Mouse (Mus musculus) urinary bladder, postnatal 36 days (tissue): ENCODE results near the gene Slc5a2.
A peak's percentile ranks its signal among the peaks of the same experiment; 100 is the strongest.

Experiments
- DNase-seq, 2 experiments: peaks; one replicate each; pipeline ENCODE4 v3.0.0; 2022; ENCODE audit warnings: low spot score in 2 of 2, mixed read lengths in 1 of 2

Slc5a2 gene

DNA sequence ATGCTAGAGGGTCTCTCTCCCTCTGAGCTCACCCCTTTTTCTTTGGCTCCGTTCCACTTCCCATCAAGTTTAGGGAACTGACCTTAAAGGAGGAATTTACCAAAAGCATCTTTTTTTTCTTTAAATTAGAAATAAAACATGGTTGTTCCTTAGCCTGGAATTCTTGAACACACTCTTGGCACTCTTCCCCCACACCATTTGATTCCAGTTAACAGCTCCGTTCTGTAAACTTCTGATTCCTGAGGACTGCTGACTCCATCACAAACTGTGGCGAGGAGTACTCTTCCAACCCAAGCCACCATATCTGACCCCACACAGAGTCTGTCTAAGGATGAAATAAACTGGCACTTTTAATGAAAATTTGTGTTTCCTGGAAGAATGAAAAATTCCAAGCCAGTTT lies 35.5 kb downstream of the Slc5a2 start:
- DNase-seq = no peak

DNA sequence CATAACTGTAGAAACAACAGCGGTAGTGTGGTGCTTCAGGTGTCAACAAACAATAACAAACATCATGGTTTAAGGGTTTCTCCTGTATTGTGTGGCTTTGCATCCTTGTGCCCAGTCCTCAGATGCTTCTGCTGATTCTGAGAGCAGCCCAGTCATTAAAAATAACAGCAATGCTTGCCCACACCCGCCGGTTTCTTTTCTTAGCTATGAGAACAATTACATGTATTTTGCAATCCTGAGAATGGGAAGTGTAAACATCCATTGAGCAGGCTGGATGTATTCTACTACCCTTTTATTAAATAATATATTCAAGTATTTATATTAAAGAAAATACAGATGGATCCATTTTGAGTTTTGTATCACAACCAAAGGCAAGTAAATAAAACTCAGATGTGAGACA lies 36.7 kb downstream of the Slc5a2 start:
- no peak for DNase-seq

DNA sequence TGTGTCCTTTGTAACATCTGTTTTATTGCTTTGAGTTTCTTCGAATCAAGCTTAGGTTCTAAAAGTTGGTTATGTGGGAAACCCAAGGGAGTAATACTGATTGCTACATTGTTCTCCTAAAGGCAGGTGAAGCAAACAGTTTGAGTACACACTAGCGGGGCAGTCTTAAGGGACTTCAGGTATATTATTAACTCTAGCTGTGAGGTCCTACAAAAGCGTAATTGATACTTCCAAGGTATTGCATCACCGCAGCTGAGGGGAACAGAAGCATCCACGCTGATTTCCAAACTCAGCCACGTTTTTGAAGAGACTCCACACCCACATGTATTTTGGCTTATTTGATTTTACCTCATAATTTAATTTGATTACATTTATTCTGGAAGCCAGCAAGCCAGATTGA lies 38.7 kb downstream of the Slc5a2 start:
- no peak for DNase-seq

DNA sequence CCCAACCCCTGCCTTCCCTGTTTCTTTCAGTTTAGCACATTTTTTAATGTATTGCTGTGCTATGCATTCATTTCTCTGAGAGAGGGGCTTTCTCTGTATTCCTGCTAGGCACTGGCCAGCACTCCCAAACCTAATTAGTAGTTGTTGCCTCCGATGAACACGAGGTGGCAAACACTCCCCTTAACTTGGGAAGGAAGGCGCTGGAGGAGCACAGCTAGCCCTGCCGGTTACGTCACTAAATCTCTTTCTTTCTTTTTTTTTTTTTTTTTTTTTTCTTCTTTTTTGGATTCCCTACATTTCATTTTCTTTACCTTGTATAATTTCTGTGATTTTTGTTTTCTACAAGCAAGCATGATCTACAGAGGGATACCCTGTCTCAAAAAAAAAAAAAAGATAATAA lies 39.5 kb downstream of the Slc5a2 start:
- DNase-seq = peak in 1 of 2 experiments; percentile 43

DNA sequence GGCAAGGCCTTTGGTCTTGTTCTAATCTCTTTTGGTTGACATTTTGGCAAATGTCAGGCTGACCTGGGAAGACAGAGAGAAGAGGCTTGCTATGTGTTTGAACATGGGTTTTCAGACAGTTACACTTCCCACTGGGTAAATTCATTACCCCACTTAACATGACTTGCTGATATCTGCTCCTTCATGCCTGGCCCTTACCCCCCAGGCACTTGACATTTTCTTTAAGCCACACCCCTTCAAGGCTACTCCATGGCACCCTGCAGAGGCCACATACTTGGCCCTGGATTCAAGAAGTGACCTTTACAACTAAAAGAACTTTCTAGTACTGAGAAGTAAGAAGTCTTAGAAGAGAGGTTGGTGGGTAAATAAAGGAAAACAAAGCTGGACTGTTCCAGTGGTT lies 42.4 kb downstream of the Slc5a2 start:
- DNase-seq = no peak

DNA sequence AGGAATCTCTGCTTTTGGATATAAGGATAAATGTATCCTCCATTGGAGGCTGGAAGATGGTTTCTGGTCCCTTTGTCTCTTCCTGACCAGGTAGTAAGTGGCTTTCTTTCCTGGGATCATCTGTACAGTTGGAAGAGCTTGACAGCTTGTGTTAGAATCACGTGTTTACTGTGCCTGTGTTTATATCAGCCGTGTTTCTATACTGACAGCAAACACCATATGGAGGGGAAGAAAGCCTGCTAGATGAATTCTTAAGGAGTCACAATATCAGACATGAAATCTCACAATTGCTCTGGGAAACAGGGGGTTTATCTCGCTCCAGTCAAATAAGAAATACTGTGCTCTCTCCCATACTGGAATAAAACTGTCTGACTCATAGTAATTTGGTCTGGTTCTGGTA lies 43.8 kb downstream of the Slc5a2 start:
- DNase-seq = no peak

DNA sequence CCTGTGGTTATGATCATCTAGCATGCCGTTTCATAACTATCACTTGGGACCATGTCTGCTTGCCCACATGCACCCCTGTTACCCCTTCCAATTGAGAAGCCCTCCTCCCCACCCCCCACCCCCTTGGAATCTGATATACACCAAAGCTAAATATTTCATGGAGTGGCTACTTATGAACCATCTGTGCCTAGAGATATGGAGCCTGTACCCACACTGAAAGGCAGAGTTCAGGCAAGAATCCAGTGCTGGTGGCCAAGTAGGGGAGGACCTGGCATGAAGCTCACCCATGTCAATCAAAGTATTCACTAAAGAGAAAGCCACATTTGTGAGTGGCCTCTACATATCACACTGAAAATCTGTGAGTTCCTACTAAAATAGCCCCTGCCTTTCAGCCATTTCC lies 44.3 kb downstream of the Slc5a2 start:
- DNase-seq = no peak

DNA sequence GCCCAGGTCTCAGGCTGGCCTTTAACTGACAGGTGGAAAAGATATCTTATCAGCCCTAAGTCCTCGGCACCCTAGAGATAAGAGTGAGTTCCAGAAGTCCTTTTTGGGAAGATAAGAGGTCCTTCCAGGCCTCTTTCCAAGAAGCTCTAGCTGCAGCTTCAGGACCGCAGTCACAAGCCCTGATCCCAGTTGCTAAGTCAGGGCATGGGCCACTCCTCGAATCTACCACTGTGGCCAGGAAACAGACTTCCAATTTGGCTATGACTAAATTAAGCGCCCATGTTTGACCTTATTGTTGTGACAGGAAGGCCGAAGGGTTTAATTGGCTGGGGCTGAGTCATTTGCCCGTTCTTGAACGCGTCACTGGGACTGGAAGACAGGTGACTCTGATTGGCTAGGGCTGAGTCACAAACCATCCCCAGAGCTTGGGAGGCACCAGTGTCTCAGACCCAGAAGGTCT lies 44.8 kb downstream of the Slc5a2 start:
- DNase-seq = peak in 1 of 2 experiments; percentile 10

DNA sequence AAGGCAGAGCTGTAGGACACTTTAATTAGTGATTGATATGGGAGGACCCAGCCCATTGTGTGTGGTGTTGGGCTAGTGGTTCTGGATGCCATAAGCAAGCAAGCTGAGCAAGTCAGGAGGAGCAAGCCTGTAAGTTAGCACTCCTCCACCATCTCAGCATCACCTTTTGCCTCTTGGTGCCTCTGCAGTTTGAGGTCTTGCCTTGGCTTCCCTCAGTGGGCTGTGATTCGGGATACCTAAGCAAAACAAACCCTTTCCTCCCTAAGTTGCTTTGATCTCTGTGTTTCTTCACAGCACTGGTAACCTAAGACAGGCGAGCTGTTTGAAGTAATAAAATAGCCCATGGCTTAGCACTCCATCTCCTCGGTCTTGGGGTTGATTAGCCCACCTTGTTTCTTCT lies 45.8 kb downstream of the Slc5a2 start:
- no peak for DNase-seq

DNA sequence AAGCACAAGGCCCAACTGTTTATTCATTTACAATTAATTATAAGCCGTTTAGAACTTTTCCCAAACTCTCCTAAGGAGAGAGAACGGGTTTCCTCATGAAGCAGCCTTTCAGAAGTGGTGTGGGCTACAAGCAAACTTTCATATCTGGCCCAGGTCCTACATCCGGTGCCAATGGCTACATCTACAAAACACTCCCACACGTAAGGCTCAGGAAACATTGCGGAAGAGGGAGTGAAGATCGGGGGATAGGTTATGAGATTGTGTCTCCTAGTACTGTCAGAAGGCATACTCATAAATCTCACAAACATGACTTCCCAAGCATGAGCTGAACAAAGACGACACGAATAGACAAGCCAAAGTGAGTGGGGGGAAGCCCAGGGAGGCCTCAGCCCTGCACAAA lies 46.4 kb downstream of the Slc5a2 start:
- no peak for DNase-seq

DNA sequence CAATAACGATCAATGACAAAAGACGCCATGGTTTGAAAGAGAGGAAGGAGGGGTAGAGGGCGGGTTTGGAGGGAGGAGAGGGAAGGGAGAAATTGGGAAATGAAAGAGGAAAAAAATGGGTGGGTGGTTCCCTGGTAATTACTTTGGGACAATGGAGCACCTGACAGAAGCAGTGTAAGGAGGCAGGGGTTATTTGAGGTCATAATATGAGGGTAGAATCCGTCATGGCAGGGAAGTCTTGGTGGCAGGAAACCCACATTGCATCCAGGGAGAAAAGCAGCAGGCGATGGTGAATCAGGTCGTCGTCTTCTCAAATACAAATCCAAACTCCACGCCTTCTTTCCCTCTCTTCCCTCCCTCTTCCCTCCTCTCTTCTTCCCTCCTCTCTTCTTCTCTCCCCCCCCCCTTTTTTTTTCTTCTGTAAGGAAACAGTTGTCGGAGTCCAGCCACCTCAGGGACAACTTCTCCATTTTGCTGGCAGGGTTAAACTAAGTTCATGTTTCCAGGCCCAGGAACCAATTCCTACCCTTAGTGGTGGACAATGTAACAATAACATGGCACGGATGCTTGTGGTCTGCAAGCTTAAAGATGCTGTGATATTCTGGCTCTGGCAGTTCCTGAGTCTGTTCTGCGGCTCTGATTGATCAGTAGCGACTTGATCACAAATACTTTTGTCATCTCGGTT lies 47.1 kb downstream of the Slc5a2 start:
- DNase-seq = no peak

DNA sequence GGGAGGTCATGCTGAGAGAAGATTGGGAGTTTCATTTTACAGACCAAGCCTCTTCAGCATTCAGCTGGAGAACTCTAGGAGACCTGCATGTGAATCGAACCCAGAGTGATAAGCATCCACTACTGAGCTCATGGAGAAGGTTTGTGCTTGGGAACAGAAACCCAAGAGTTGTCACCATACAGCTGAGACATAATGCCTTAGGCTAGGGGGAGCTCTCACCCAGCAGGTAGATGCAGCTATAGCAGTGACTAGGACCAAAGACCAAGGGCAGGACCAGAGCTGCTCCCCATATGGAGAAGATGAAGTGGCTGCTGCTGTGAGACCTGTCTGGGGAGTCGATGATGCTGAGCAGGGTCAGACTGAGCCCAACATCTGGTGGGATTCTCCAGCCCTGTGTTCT lies 48.1 kb downstream of the Slc5a2 start:
- DNase-seq = no peak

DNA sequence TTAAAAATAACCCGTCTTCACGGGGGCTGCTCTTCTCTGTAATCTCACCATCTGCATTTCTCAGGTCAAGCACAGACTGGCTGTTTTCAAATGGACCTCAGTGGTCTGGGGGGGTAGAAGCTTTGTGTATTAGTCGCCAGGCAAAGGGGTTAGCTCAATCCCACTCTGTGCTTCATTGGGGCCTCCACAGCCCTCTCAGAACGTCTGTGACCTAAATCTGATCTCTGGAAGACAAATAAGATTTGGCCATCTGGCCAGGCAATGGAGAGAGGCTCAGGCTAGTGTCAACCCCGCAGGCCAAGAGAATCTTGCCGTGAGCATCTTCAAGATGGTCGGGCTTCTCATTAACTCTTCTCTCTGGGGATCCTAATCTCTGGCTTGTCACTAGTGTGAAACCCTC lies 49.0 kb downstream of the Slc5a2 start:
- no peak for DNase-seq

DNA sequence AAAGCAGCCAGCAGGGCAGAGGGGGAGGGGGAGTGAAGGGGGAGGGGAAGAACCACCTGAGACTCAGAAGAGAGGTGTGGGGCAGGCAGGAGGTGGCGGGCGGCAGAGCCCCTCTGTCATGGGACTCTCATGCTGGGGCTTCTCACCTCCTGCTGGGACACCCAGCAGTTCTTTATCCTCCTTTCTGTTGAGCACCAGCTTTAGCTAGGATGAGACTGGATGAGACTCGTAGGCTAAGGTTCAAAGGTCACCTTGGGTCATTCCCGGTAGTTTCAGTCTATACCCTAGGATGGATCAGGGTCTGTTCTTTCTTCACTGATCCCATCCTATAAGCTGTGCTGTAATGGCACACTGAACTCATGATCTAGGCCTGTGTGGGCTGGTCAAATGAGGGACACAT lies 51.6 kb downstream of the Slc5a2 start:
- DNase-seq = no peak

DNA sequence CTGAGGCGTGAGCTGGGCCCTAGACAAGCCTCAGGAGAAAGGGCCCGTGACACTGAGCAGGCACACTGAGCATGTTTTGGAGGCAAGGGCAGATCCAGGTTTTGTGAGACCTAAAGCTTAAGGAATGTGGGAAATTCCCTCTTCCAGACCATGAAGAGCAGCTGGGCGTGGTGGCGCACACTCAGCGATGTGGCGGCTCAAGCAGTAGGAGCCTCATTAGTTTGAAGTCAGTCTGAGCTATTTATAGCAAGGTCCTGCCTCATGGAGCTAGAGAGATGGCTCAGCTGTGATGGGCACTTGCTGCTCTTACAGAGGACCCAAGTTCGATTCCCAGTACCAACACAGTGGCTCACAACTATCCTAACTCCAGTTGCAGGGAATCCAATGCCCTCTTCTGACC lies 53.7 kb downstream of the Slc5a2 start:
- DNase-seq = no peak

DNA sequence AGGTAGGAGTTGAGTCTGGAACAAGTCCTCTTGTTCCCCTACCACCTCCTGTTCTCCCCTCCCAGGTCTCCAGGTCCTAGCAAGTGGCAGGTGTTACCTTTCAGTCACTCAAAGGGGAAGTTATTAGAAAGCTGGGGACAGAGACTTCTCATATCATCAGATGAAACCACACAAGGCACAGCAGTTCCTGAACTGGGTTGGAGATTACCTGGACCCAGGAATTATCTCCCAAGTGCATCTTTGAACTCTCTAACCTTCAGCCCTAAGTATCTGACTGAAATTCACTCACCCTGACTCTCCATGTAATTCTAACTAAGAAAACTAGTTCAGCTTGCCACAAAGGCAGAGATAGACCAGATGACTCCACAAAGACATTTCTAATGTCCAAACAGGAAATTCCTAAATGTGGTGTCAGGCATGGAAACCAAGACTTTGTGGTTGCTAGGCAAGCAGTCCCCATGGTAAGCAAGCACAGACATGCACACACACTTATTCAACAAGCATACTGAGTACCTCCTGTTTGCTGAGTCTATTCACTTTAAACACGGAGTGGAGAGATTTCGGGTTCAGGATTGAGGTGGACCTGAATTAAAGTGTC lies 54.9 kb downstream of the Slc5a2 start:
- peak in 1 of 2 experiments; percentile 23 for DNase-seq

DNA sequence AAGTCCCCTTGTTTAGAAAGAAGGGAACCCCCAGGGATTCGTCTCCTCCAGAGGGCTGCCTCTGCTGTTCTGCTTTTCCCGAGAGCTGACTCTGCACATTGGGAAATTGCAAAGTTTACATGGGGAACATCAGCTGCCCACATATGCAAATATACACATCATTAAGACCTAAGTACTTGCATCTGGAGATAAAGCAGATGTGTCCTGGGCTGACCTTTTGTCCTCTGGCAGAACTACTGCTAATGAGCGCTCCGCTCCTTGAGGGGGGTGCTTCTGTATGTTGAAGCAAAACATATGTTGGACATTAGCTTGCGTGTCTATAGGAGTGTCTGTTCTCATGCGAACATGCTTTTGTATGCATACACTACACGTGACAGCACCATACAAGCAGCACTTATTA lies 55.8 kb downstream of the Slc5a2 start:
- DNase-seq = no peak
